ENCODE assay signal across 24 mouse cellular contexts in genomic region chr13:94871806-94872320, GRCm38 (mm10). TPM values are rescaled to one million over a fixed set of nuclear protein-coding genes. Genes with fewer than 3 reads are reported as not detected.
DNase-seq lines count a peak whose midpoint lies in the region; ATAC-seq and TF ChIP-seq lines count a peak whose summit lies in the region.
"Had no signal": no experiment of that assay in that cellular context is flagged by ENCODE, and none has a peak within 500 bp of the region (broad histone marks: within the 10 kb centered on the region; RNA-seq: fewer than 3 reads in every experiment).

No protein-coding gene starts in this region.

- no peak overlapping the region for H3K9ac ChIP-seq in hindbrain, embryonic 12.5 days
- no peak overlapping the region for H3K9ac ChIP-seq in midbrain, embryonic 14.5 days (replicated peaks; ENCODE audit: low read length)
- H3K9ac ChIP-seq in midbrain, postnatal 0 days (replicated peaks; ENCODE audit: low read length, poor library complexity, severe bottlenecking) = no peak overlapping the region
- H3K9ac ChIP-seq: heart, embryonic 15.5 days had no signal

- DNase-seq in embryo, embryonic 10.5 days (ENCODE audit: low spot score) = peak; percentile 57
- no peak for DNase-seq in embryo, embryonic 9.5 days (ENCODE audit: extremely low spot score)
- DNase-seq in hindbrain, embryonic 10.5 days (ENCODE audit: low spot score) = peak; percentile 12
- DNase-seq in midbrain, embryonic 14.5 days = peak; percentile 42
- DNase-seq in midbrain, postnatal 0 days (ENCODE audit: low spot score) = no peak
- no peak for DNase-seq in left cerebral cortex, adult 18-20 months (ENCODE audit: low spot score in 2 of 2)
- DNase-seq: adrenal gland, postnatal 10 days; cerebellum, adult 11-12 months; cerebellum, adult 9-11 months; gastrocnemius, postnatal 14 days; heart, adult 2 months; heart, postnatal 14 days had no signal

- no peak for TF ChIP-seq CTCF in midbrain, postnatal 0 days (IDR thresholded peaks at IDR 0.05)

- no peaks in the 10 kb centered on the region for H3K9me3 ChIP-seq in hindbrain, embryonic 10.5 days
- H3K9me3 ChIP-seq in hindbrain, embryonic 12.5 days (replicated peaks) = no peaks in the 10 kb centered on the region
- no peaks in the 10 kb centered on the region for H3K9me3 ChIP-seq in midbrain, embryonic 14.5 days (ENCODE audit: control insufficient read depth, low read length)
- no peaks in the 10 kb centered on the region for H3K9me3 ChIP-seq in midbrain, postnatal 0 days (ENCODE audit: low read length)
- H3K9me3 ChIP-seq: heart, embryonic 15.5 days had no signal

- H3K4me1 ChIP-seq in hindbrain, embryonic 10.5 days (replicated peaks) = peaks cover 30% of the 10 kb centered on the region
- peaks cover 13% of the 10 kb centered on the region; the same call in 1 of the 2 replicates for H3K4me1 ChIP-seq in hindbrain, embryonic 12.5 days
- 0 out of 2 replicates have a peak, but pooled peaks cover 4% of the 10 kb centered on the region for H3K4me1 ChIP-seq in midbrain, embryonic 14.5 days (ENCODE audit: control insufficient read depth, insufficient read depth, low read length)
- no peaks in the 10 kb centered on the region for H3K4me1 ChIP-seq in midbrain, postnatal 0 days (ENCODE audit: insufficient read depth, low read length)

- under 1% methylated on average over 7 of the region's 7 CpGs for WGBS in hindbrain, embryonic 10.5 days
- under 1% methylated on average over 7 of the region's 7 CpGs for WGBS in hindbrain, embryonic 12.5 days
- WGBS in midbrain, embryonic 14.5 days = 1% methylated on average over 7 of the region's 7 CpGs
- WGBS in midbrain, postnatal 0 days = 3% methylated on average over 7 of the region's 7 CpGs

- H3K36me3 ChIP-seq in hindbrain, embryonic 10.5 days = no peaks in the 10 kb centered on the region
- H3K36me3 ChIP-seq in hindbrain, embryonic 12.5 days = no peaks in the 10 kb centered on the region
- no peaks in the 10 kb centered on the region for H3K36me3 ChIP-seq in midbrain, embryonic 14.5 days (ENCODE audit: control insufficient read depth, insufficient read depth, low read length)
- H3K36me3 ChIP-seq in midbrain, postnatal 0 days (ENCODE audit: insufficient read depth, low read length) = no peaks in the 10 kb centered on the region
- H3K36me3 ChIP-seq: heart, embryonic 15.5 days had no signal

- ATAC-seq in hindbrain, embryonic 12.5 days (ENCODE audit: low FRiP score) = no peak
- no peak for ATAC-seq in midbrain, embryonic 14.5 days (ENCODE audit: low FRiP score, low TSS enrichment)
- ATAC-seq in midbrain, postnatal 0 days (ENCODE audit: low FRiP score) = no peak
- ATAC-seq: forebrain, embryonic 16.5 days; intestine, embryonic 16.5 days had no signal

- no peak overlapping the region for H3K4me3 ChIP-seq in hindbrain, embryonic 10.5 days
- H3K4me3 ChIP-seq in hindbrain, embryonic 12.5 days = no peak overlapping the region
- no peak overlapping the region for H3K4me3 ChIP-seq in midbrain, embryonic 14.5 days (replicated peaks; ENCODE audit: low read depth, low read length)
- no peak overlapping the region for H3K4me3 ChIP-seq in midbrain, postnatal 0 days (ENCODE audit: low read depth, low read length)
- H3K4me3 ChIP-seq: heart, adult 2 months; heart, embryonic 15.5 days had no signal

- H3K27ac ChIP-seq in hindbrain, embryonic 10.5 days = no peak overlapping the region
- no peak overlapping the region for H3K27ac ChIP-seq in hindbrain, embryonic 12.5 days
- no peak overlapping the region for H3K27ac ChIP-seq in midbrain, embryonic 14.5 days (replicated peaks; ENCODE audit: low read depth, low read length)
- no peak overlapping the region for H3K27ac ChIP-seq in midbrain, postnatal 0 days (ENCODE audit: low read depth, low read length)
- H3K27ac ChIP-seq: heart, adult 2 months; heart, embryonic 15.5 days had no signal

- H3K27me3 ChIP-seq in hindbrain, embryonic 10.5 days (ENCODE audit: insufficient read depth, poor library complexity, severe bottlenecking) = peaks cover 100% of the 10 kb centered on the region
- H3K27me3 ChIP-seq in hindbrain, embryonic 12.5 days = peaks cover 77% of the 10 kb centered on the region
- H3K27me3 ChIP-seq in midbrain, embryonic 14.5 days (ENCODE audit: control insufficient read depth, insufficient read depth, low read length) = peaks cover 79% of the 10 kb centered on the region
- H3K27me3 ChIP-seq in midbrain, postnatal 0 days (ENCODE audit: insufficient read depth, low read length) = peaks cover 66% of the 10 kb centered on the region

- no peak overlapping the region for H3K4me2 ChIP-seq in hindbrain, embryonic 12.5 days (replicated peaks)
- no peak overlapping the region for H3K4me2 ChIP-seq in midbrain, embryonic 14.5 days (ENCODE audit: low read length)
- H3K4me2 ChIP-seq in midbrain, postnatal 0 days (ENCODE audit: low read depth, low read length, poor library complexity, severe bottlenecking) = no peak overlapping the region
- H3K4me2 ChIP-seq: heart, embryonic 11.5 days; heart, embryonic 15.5 days had no signal

RNA-seq across cellular contexts. Expression of gene Otp, which starts 3.5 kb away (rescaled TPM):
- polyA plus RNA-seq in hindbrain, embryonic 10.5 days (2016; fragmentation: Nextera tagmentation; extraction: Ambion mirVana) = 2.2 and 4.0 TPM in 2 replicates
- polyA plus RNA-seq in hindbrain, embryonic 12.5 days (2016; fragmentation: Nextera tagmentation; extraction: Ambion mirVana) = 11.2 and 15.8 TPM in 2 replicates
- 5.3 and 5.4 TPM in 2 replicates for polyA plus RNA-seq in midbrain, embryonic 14.5 days (2014; fragmentation: Nextera tagmentation; extraction: Ambion mirVana)
- total RNA-seq in midbrain, postnatal 0 days (2014; rRNA removed) = 3.3 and 5.0 TPM in 2 replicates
- 2.4 and 4.5 TPM in 2 replicates for polyA plus RNA-seq in midbrain, postnatal 0 days (2015; fragmentation: Nextera tagmentation; extraction: Ambion mirVana)
- under 1 TPM in 1 of 2 experiments, not detected in 1; 0.12 TPM for total RNA-seq in left cerebral cortex, adult 18-20 months (2021)
- total RNA-seq: adrenal gland, postnatal 10 days; adrenal gland, postnatal 4 days; gastrocnemius, adult 18-20 months; gastrocnemius, postnatal 14 days; heart, adult 2 months; heart, postnatal 14 days; hematopoietic stem cell, adult 5-6 weeks; MEL had no signal
- polyA plus RNA-seq: C2C12; embryonic facial prominence, embryonic 14.5 days; gonadal fat pad, adult 2 months; heart, adult 2 months; heart, embryonic 11.5 days; heart, embryonic 15.5 days; intestine, embryonic 16.5 days had no signal

Comparison
In these comparisons a context has a peak if more than half of its experiments do, and no peak if none do; other contexts are left out.
1. DNase-seq: peak in embryo, embryonic 10.5 days (single experiment), hindbrain, embryonic 10.5 days (single experiment) and midbrain, embryonic 14.5 days (single experiment); none in embryo, embryonic 9.5 days (single experiment), midbrain, postnatal 0 days (single experiment) and left cerebral cortex, adult 18-20 months (0 of 2).